Mouse (Mus musculus): ENCODE measurements around the gene Dnajb14. TPM values are rescaled to one million over a fixed set of nuclear protein-coding genes. Genes with fewer than 3 reads are reported as not detected.

The Dnajb14 gene
- total RNA-seq, 1 experiment from 2014 or later: 13.4 TPM

Other genes with a start within 250 kb of the Dnajb14 start
- 0.23 TPM in 1 of 2 replicates, not detected in the other for gene Ddit4l, start 246.1 kb upstream of the Dnajb14 start, total RNA-seq (2017)
- gene Gm21962, start 196.2 kb upstream of the Dnajb14 start, total RNA-seq (2017): 0.98 TPM in 1 of 2 replicates, not detected in the other
- gene H2afz, start 3.2 kb upstream of the Dnajb14 start, total RNA-seq (2017): 202 and 241 TPM in 2 replicates
- gene Lamtor3, start 50.8 kb downstream of the Dnajb14 start, total RNA-seq (2017): 89.6 and 100 TPM in 2 replicates
- 102 and 108 TPM in 2 replicates for gene Dapp1, start 113.9 kb downstream of the Dnajb14 start, total RNA-seq (2017)
- 0.12 TPM in 1 of 2 replicates, not detected in the other for gene 1110002E22Rik, start 197.4 kb downstream of the Dnajb14 start, total RNA-seq (2017)
- not detected in 2 replicates for gene Gm5105, start 199.7 kb downstream of the Dnajb14 start, total RNA-seq (2017)